Mouse (Mus musculus) lung, postnatal 25 days (tissue): ENCODE data around the gene Igf2.
A peak's percentile ranks its signal among the peaks of the same experiment; 100 is the strongest.

ENCODE experiments used
- DNase-seq: peaks from one replicate; pipeline ENCODE4 v3.0.0; 2022; ENCODE audit warnings: low spot score

The Igf2 gene

GRCm38 (mm10) chr7:142666659-142667058, at the start of gene Igf2:
Gene Igf2, minus strand, starts transcription at chr7:142666816.
- no peak for DNase-seq

GRCm38 (mm10) chr7:142714783-142715498, 48.3 kb upstream of the Igf2 start:
- DNase-seq = peak; percentile 31

- peak; percentile 20 for DNase-seq
These were observed 40.3 kb upstream of the Igf2 start for GRCm38 (mm10) chr7:142706873-142707272.

- no peak for DNase-seq
These were observed 32.8 kb upstream of the Igf2 start for GRCm38 (mm10) chr7:142699334-142699860.

- no peak for DNase-seq
These were observed 12.0 kb upstream of the Igf2 start for GRCm38 (mm10) chr7:142678611-142679010.

- peak; percentile 20 for DNase-seq
These were observed 9.0 kb upstream of the Igf2 start for GRCm38 (mm10) chr7:142675644-142676043.

GRCm38 (mm10) chr7:142675141-142675540, 8.5 kb upstream of the Igf2 start:
- no peak for DNase-seq

- peak; percentile 24 for DNase-seq
These were observed 5.5 kb upstream of the Igf2 start for GRCm38 (mm10) chr7:142672120-142672519.

GRCm38 (mm10) chr7:142671067-142671466, 4.5 kb upstream of the Igf2 start:
- no peak for DNase-seq

GRCm38 (mm10) chr7:142669751-142670625, 3.4 kb upstream of the Igf2 start, which contains the start of gene Gm49394:
Gene Gm49394, minus strand, starts transcription at chr7:142669942.
- no peak for DNase-seq

GRCm38 (mm10) chr7:142668328-142668727, 1.7 kb upstream of the Igf2 start:
- no peak for DNase-seq

- DNase-seq = no peak
These were observed 905 bp upstream of the Igf2 start for GRCm38 (mm10) chr7:142667521-142667920.

- DNase-seq = no peak
These were observed 507 bp downstream of the Igf2 start for GRCm38 (mm10) chr7:142666109-142666508.

- DNase-seq = no peak
These were observed 1.3 kb downstream of the Igf2 start for GRCm38 (mm10) chr7:142665364-142665763.

GRCm38 (mm10) chr7:142664465-142665029, 2.1 kb downstream of the Igf2 start:
- DNase-seq = no peak

GRCm38 (mm10) chr7:142663931-142664421, 2.6 kb downstream of the Igf2 start:
- no peak for DNase-seq

- no peak for DNase-seq
These were observed 3.5 kb downstream of the Igf2 start for GRCm38 (mm10) chr7:142663151-142663550.

GRCm38 (mm10) chr7:142661811-142662210, 4.8 kb downstream of the Igf2 start:
- no peak for DNase-seq

GRCm38 (mm10) chr7:142661046-142661445, 5.6 kb downstream of the Igf2 start:
- no peak for DNase-seq

- DNase-seq = no peak
These were observed 6.0 kb downstream of the Igf2 start for GRCm38 (mm10) chr7:142660651-142660945.

GRCm38 (mm10) chr7:142659767-142660650, 6.6 kb downstream of the Igf2 start:
- DNase-seq = no peak
